Mouse (Mus musculus): ENCODE data around the gene Oosp1.

Oosp1 gene

DNA sequence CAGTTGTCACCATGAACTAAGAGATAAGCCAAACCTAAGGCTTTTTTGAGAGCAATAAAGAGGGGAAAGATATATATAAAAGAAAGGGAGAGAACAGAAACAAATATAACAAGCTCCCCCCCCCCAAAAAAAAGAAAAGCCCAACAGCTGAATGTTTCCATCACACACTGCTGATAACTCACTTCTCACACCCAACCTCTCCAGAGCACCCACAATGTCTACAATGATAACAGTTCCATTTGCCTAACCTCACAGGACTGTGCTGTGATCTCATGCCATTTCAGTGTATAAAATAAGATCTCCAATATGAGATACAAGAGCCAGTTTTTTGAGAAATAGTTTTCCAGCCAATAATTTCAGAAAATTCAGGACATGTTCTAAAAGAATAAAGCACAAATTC is 73.0 kb downstream of the Oosp1 start:
- in situ Hi-C loops (cut with MboI) = no loop called here

All from mature B cell (primary cell).